Mouse (Mus musculus) mouse trophoblast stem cell (cell line): ENCODE results near the gene Rsph3a.
"Not testable (repeated sequence)": the region's sequence is repeated elsewhere in the genome, so short reads cannot be mapped to it uniquely, and the experiment has no call there.

Experiments
- in situ Hi-C, 2 experiments: fragments of 300-500 bp; cut with MseI, MboI; formaldehyde crosslinking; loops; 2 replicates in 1 of 2; 3 replicates in 1 of 2; pipeline ENCODE4 v1.15.1; 2025

The Rsph3a gene

DNA sequence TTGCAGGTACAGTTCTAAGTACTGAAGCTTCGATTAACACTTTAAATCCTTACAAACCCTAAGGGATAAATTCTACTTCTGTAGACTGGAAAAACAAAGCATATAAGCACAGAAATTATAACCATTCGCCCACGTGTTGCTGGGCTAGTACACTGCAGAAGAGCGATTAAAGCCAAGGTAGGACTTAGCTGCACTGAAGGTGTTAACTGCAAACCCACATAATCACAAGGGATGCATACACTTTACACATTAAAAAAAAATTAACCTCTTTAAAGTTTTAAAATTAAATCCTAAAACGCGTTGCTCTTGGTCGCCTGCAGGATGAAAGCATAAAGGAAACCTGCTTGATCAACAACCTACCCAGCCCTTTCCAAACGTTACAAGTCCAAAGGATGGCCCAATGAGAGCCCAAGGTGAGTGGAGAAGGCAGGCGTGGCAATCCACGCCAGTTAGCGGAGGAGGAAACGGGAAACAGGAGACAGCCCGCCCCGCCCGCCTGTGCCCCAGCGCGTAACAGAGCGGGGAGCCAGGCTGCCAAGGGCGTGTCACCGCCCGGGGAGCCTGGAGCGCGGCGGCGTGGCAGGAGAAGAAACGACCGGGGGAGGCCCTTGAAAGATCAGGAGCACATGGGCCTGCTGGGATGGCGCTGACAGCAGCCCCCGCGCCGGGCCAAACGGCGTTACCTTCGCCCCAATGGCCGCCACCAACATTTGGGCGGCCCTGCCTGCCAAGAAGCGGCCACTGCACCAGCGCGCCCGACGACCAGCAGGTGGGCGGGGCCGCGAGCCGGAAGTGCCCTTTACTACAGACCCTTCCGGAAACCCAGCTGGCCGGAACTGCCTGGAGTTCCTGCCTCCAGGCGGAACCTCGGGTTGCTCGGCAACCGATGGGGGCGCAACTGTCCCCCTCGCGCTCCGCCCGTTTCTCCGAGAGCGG is at the start of gene Rsph3a:
Gene Rsph3a (plus strand): TSS at position 498 of the 936 bp plus-strand sequence.
- in situ Hi-C loops: not testable (repeated sequence)

- in situ Hi-C loops: no loop called here
Observed at GRCm38 (mm10) chr17:7896047-7896635, 49.3 kb upstream of the Rsph3a start.

DNA sequence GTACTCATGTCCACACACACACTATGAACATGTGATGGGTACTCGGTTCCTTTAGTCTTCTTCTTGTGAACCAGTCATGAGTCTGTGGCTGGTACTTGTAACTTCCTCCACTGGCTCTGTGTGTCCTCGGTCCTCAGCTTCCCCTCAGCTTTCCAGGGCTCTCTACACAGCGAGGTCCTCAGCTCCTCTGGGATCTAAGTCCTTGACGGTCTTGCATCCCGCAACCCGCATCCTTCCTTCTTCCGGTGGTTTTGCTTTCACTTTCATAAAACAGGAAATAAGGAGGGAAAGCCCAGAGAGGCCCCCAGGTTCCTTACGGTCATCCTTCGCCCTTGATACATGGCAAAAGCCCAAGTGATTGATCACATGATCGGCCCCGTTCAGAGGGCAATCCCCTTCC is 48.3 kb upstream of the Rsph3a start:
- in situ Hi-C loops: no loop called here

DNA sequence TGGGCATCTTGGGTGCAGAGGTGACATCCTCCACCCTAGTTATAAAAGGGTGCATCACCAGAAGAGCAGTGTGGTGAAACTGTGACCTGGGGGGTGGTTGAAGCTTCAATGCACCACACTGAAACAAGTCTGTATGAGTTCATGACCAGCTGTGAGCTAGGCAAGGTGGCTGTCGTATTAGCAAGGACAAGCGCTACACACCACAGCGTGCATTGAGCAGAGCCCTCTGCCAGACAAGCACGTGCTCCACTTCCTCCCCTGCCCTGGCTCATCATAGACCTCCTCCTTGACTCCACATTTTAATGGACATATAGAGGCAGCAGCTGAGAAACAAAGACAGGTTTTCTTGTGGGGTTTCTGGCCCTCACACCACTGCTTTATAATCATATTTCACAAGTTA is 47.7 kb upstream of the Rsph3a start:
- in situ Hi-C loops: no loop called here

DNA sequence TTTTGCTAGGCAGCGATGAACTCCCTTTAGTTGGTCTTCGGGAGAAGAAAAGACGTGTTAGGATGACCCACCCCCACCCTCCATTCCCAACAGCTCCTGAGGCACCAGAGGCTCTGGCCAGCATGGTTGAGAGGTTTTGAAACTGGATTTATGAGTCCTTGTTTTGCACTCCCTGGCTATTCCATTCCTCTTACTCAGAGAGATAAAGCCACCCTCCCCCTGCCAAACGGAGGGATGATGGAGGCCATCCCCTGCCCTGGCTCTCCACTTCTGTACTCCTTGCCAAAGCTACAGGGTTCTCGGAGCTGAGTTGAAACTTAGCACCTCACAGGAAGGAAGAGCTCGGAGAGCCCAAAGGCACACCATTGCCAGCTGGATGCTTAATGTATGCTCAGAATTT is 46.2 kb upstream of the Rsph3a start:
- in situ Hi-C loops: no loop called here

GRCm38 (mm10) chr17:7899961-7900360 is 45.5 kb upstream of the Rsph3a start:
- in situ Hi-C loops: no loop called here

GRCm38 (mm10) chr17:7901536-7901935 is 43.9 kb upstream of the Rsph3a start:
- in situ Hi-C loops: no loop called here

DNA sequence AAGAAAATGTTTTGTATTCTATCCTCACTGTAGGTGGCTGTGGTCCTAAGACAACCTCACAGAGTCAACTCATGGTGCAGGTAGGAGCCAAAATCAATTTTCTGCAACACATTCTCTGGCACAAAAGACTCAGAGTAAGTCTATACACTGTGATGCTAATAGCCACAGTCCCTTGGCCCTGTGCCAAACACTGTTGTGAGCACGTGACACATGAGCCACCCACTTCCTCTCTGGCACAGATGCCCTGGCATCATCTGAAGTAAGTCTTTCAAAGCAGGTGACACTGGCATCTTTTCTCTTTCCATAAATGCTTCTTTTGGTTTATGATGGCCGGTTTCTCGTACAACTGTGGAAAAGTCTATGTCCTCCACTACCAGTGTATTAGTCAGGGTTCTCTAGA is 43.1 kb upstream of the Rsph3a start:
- in situ Hi-C loops: no loop called here

DNA sequence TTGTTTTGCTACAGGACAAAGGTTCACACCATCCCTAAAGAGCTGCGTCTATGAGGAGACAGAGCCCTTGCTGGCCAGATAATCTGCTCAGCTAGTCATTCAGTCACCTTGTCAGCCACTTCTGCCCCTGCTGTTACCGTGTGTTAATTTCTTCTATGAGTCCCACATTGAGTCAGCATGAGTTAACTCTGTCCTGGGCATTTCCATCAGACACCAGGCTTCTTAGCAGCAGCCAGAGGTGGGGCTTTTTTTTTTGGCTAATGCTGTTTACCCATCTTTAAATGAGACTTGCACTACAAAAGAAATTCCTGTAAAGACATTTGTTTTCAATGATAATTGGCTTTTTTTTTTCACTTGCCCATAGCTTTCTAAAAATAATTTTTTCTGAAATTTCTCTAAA is 40.4 kb upstream of the Rsph3a start:
- in situ Hi-C loops: no loop called here

DNA sequence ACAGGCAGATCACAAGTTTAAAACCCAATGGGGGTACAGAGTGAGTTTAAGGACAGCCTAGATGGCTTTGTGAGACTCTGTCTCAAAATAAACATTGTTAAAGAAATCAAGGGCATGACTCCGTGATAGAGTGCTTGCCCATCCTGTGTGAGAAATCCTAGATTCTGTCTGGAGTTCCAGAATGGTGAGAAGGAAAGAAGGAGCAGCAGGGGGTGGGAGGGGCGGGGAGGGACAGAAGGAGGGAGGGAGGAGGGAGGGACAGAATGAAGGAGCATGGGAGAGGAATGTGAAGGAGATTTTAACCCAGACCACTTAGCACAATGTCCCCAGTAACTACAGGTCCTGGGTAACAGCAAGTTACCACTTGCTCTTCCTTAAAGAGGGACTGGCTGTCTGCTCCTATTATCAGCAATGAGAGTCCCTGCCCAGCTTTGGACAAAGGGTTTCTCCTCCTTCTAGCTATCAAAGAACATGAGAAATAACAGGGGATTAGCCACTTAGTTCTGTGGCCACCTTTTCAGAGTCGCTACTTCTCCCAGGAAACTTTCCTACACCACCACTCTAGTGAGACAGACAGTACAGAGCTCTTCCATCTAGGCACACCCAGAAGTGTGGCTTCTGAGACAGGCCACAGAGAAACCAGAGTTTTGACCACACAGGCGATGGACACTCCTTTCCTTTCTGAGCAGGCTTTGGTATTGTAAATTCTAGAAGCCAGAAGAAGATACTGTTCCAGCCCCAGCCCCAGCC is 39.3 kb upstream of the Rsph3a start:
- in situ Hi-C loops: no loop called here

DNA sequence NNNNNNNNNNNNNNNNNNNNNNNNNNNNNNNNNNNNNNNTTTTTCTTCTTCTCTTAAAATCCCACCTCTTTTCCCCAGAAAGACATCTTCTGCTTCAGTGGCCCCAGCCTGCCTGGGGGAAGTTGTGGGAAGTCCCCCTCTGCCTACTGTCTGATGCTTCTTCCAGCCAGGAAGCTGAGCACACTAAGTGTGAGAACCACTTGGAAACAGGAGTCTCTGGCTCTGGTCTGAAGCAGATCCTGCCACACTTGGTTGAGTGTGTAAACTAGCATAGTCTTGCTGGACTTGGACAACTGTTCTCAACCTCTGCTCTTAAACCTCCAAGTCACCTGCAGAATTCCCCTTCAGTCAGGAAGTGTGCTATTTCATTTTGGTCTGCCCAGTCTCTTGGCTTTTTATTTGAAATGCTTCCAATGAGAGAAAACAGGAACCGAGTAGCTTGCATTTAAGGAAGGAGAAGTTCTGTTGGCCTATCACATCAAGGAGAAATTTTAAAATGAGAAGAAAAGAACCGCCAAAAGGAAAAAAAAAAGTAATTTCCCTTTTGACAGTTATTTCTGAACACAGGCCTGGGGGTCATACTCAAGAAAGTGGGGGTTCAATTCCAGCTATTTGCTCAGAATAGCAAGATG is 30.7 kb upstream of the Rsph3a start:
- in situ Hi-C loops: no loop called here

- in situ Hi-C loops: no loop called here
Observed at GRCm38 (mm10) chr17:7915791-7916190, 29.6 kb upstream of the Rsph3a start.

GRCm38 (mm10) chr17:7916782-7917574 is 28.4 kb upstream of the Rsph3a start:
- in situ Hi-C loops: no loop called here

DNA sequence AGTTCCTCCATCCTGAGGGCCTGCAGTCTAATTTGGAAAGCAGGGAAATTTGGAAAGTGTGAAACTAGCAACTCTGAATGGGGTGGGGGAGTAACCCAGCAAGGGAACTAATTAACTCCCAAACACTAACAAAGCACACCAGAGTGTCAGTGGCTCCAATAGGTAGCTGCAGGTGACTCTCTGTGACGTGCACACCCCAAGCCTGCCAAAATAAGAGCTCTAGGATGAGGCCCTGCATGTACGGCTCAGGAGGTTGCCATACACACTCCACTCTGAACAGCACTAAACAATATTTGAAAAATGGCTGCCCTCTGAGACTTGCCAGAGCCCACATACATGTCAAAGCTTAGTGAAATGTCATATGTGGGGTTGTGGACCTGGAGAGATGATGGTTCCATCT is 27.1 kb upstream of the Rsph3a start:
- in situ Hi-C loops: no loop called here

DNA sequence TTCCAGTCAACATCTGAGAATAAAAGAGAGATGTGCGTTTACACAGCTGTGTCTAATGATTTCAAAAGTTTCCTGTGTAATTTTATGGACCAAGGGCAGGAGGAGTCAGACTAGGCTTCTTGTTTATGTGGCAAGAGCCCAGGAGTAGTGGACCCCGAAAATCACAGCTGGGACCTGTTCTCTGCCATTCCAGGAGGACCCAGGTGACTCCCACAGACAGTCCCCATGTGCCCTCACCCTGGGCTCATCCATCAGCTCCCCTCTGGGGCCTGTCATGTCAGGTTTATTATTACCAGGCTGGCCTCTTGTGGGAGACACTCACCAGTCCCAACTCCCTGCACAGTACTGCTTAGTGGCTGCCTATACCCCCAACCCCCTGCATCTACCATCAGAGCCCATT is 26.2 kb upstream of the Rsph3a start:
- in situ Hi-C loops: no loop called here

GRCm38 (mm10) chr17:7922564-7922963 is 22.9 kb upstream of the Rsph3a start:
- in situ Hi-C loops: no loop called here

- in situ Hi-C loops: no loop called here
Observed at GRCm38 (mm10) chr17:7924185-7924725, 21.2 kb upstream of the Rsph3a start.

DNA sequence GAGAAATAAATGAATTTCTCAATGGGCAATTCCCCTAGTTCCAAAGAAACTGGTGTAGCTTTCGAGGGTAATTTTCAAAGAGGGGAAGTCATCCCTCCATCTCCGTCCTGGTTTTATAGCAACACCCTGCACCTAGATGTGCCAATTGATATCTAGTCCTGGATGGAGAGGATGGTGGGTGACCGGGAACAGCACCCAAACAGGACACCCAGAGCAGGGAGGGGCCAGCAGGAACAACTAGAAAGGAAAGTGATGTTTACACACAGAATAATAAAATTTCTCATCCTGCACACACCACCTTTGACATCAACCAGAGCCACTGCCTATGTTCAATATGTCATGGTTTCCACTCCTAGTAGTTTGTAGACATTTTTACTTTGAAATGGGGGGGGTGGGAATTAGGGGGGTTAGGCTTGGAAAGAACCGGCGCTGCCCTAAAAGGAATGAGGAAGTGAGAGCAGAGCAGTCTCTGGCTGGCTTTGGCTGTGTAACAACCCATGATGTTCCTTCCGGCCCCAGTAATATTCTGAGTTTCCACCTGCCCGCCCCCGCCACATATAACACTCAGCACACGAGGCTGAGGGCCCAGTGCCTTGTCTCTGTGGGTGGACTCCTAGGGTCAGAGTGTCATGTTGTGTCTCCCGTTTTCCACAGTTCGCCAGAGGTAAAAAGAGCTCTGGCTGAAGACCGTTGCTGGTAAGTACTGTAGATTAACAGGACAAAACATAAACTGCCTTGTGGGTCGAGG is 19.8 kb upstream of the Rsph3a start, which contains the start of gene Tagap:
Gene Tagap (plus strand): TSS at position 588 of the 748 bp plus-strand sequence.
- in situ Hi-C loops: no loop called here

GRCm38 (mm10) chr17:7927582-7928535 is 17.6 kb upstream of the Rsph3a start:
- in situ Hi-C loops: no loop called here
